Mouse (Mus musculus): ENCODE measurements around the gene Galnt3.

Galnt3 gene

GRCm38 (mm10) chr2:66103740-66104436, 20.9 kb downstream of the Galnt3 start:
- no peak for DNase-seq

- no peak for DNase-seq
These were observed 23.0 kb downstream of the Galnt3 start for GRCm38 (mm10) chr2:66101686-66102304.

- DNase-seq = no peak
These were observed 24.0 kb downstream of the Galnt3 start for GRCm38 (mm10) chr2:66100671-66101351.

- no peak for DNase-seq
These were observed 24.6 kb downstream of the Galnt3 start for GRCm38 (mm10) chr2:66100239-66100638.

- DNase-seq = no peak
These were observed 30.1 kb downstream of the Galnt3 start for GRCm38 (mm10) chr2:66094622-66095181.

- no peak for DNase-seq
These were observed 33.5 kb downstream of the Galnt3 start for GRCm38 (mm10) chr2:66091296-66091695.

- no peak for DNase-seq
These were observed 42.9 kb downstream of the Galnt3 start for GRCm38 (mm10) chr2:66081876-66082275.

GRCm38 (mm10) chr2:66080731-66081130, 44.1 kb downstream of the Galnt3 start:
- no peak for DNase-seq

- no peak for DNase-seq
These were observed 55.3 kb downstream of the Galnt3 start for GRCm38 (mm10) chr2:66069454-66069853.

- DNase-seq = no peak
These were observed 61.5 kb downstream of the Galnt3 start for GRCm38 (mm10) chr2:66063291-66063690.

GRCm38 (mm10) chr2:66044405-66045089, 80.2 kb downstream of the Galnt3 start:
- DNase-seq = no peak

- DNase-seq = no peak
These were observed 81.1 kb downstream of the Galnt3 start for GRCm38 (mm10) chr2:66043441-66044404.

GRCm38 (mm10) chr2:66041917-66042419, 82.8 kb downstream of the Galnt3 start:
- peak; percentile 61 to 79 for DNase-seq

GRCm38 (mm10) chr2:66041203-66041916, 83.4 kb downstream of the Galnt3 start:
- DNase-seq = no peak

GRCm38 (mm10) chr2:66040611-66041010, 84.2 kb downstream of the Galnt3 start:
- DNase-seq = no peak

- no peak for DNase-seq
These were observed 89.7 kb downstream of the Galnt3 start for GRCm38 (mm10) chr2:66034907-66035679.
